Mouse (Mus musculus) myocyte (in vitro differentiated cells): ENCODE results near the gene Tjp2. TPM values are rescaled to one million over a fixed set of nuclear protein-coding genes. Genes with fewer than 3 reads are reported as not detected.

Source experiments
- H3K27me3 ChIP-seq: one replicate; pipeline ENCODE4 v1.6.1; 2011; ENCODE audit not compliant: control insufficient read depth, insufficient read depth, insufficient read length
- H3K36me3 ChIP-seq: one replicate; pipeline ENCODE4 v1.6.1; 2011; ENCODE audit not compliant: control insufficient read depth, insufficient read depth
- H3K4me2 ChIP-seq: one replicate; pipeline ENCODE4 v1.6.1; 2011; ENCODE audit warnings: low read depth, control low read depth
- H3K4me3 ChIP-seq: one replicate; pipeline ENCODE4 v1.5.1; 2011; ENCODE audit warnings: mild to moderate bottlenecking, control low read depth, moderate library complexity
- H3K79me2 ChIP-seq: one replicate; pipeline ENCODE4 v1.6.1; 2011; ENCODE audit not compliant: control insufficient read depth, insufficient read depth
- H3ac ChIP-seq: one replicate; pipeline ENCODE4 v1.6.1; 2011; ENCODE audit not compliant: control insufficient read depth, insufficient read length
- CEBPB ChIP-seq: IDR thresholded peaks from 2 replicates; pipeline ENCODE4 v1.6.1; 2011; ENCODE audit warnings: mild to moderate bottlenecking, moderate library complexity; ENCODE audit not compliant: poor library complexity, insufficient read depth, severe bottlenecking
- E2F4 ChIP-seq: IDR thresholded peaks from one replicate; pipeline ENCODE4 v1.6.1; 2011; ENCODE audit warnings: mild to moderate bottlenecking, control low read depth, moderate library complexity; ENCODE audit not compliant: insufficient read depth
- MAX ChIP-seq: IDR thresholded peaks from one replicate; pipeline ENCODE4 v1.6.1; 2011; ENCODE audit warnings: low read depth, mild to moderate bottlenecking, control low read depth
- MYOD1 ChIP-seq, 3 experiments: IDR thresholded peaks; one replicate each; pipeline ENCODE4 v1.6.1; 2011; ENCODE audit warnings: control low read depth in 2 of 3, low read depth in 2 of 3, mild to moderate bottlenecking in 2 of 3, moderate library complexity in 1 of 3; ENCODE audit not compliant: insufficient read length in 2 of 3, control insufficient read depth in 1 of 3
- MYOG ChIP-seq, 3 experiments: IDR thresholded peaks; one replicate each; pipeline ENCODE4 v1.6.1; 2011; ENCODE audit warnings: control low read depth in 2 of 3, low read depth in 2 of 3, mild to moderate bottlenecking in 2 of 3; ENCODE audit not compliant: insufficient read length in 2 of 3, control insufficient read depth in 1 of 3, insufficient read depth in 1 of 3
- POLR2A ChIP-seq: IDR thresholded peaks from one replicate; pipeline ENCODE4 v1.6.1; 2011; ENCODE audit warnings: low read depth, mild to moderate bottlenecking, control low read depth, moderate library complexity; ENCODE audit not compliant: insufficient read length
- POLR2AphosphoS2 ChIP-seq: IDR thresholded peaks from one replicate; pipeline ENCODE4 v1.6.1; 2011; ENCODE audit warnings: low read depth, control low read depth; ENCODE audit not compliant: insufficient read length
- REST ChIP-seq: IDR thresholded peaks from one replicate; pipeline ENCODE4 v1.6.1; 2011; ENCODE audit warnings: mild to moderate bottlenecking, control low read depth, moderate library complexity; ENCODE audit not compliant: insufficient read depth, insufficient read length
- SRF ChIP-seq: IDR thresholded peaks from one replicate; pipeline ENCODE4 v1.6.1; 2011; ENCODE audit warnings: low read depth; ENCODE audit not compliant: control insufficient read depth, insufficient read length
- TCF12 ChIP-seq: IDR thresholded peaks from one replicate; pipeline ENCODE4 v1.6.1; 2011; ENCODE audit warnings: mild to moderate bottlenecking, control low read depth; ENCODE audit not compliant: poor library complexity, insufficient read depth, severe bottlenecking
- TCF3 ChIP-seq: IDR thresholded peaks from one replicate; pipeline ENCODE4 v1.6.1; 2011; ENCODE audit warnings: low read depth, control low read depth; ENCODE audit not compliant: insufficient read length
- USF1 ChIP-seq: IDR thresholded peaks from one replicate; pipeline ENCODE4 v1.6.1; 2011; ENCODE audit warnings: low read depth, mild to moderate bottlenecking, control low read depth, moderate library complexity
- polyA plus RNA-seq: library from polyadenylated mRNA; unstranded; fragments of >200 nt; fragmentation: generic; extraction: Trizol; gene quantifications from one replicate; pipeline ENCODE4 v1.2.1, GENCODE M21; 2012; ENCODE audit warnings: missing spikeins

The Tjp2 gene
- polyA plus RNA-seq, 1 experiment: 5.2 TPM

DNA sequence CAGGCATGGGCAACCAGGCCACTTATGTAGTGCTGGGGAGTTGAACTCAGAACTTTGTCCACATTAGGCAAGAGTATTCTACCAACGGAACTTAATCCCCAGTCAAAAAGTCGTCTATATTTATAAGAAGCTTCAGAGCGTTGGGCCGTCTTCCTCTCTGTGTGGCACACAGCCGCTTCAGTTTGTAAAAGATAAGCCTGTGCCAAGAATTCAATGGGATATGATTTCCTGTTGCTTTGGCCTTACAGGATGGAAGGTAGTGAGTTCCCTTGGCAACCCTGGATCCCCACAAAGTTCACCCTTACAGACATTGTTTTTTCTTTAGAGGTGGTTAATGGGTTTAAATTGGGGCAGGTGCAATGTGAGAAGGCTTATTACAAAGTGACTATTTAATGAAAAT, 33.5 kb upstream of the Tjp2 start:
- Histone ChIP-seq H3K36me3 (no peaks in the 10 kb centered on the region), H3ac (no peak overlapping the region), H3K79me2 (no peaks in the 10 kb centered on the region), H3K4me2 (no peak overlapping the region), H3K27me3 (no peaks in the 10 kb centered on the region), H3K4me3 (no peak overlapping the region)
- TF ChIP-seq REST: no peak
- no peak for TF ChIP-seq MYOG (IDR thresholded peaks at IDR 0.05; ENCODE audit: control insufficient read depth in 1 of 3, insufficient read depth in 1 of 3, insufficient read length in 2 of 3, low read depth in 2 of 3)
- TF ChIP-seq POLR2AphosphoS2: no peak
- no peak for TF ChIP-seq USF1
- TF ChIP-seq TCF3: no peak
- TF ChIP-seq TCF12: no peak
- TF ChIP-seq E2F4: no peak
- no peak for TF ChIP-seq MAX
- TF ChIP-seq SRF: no peak
- no peak for TF ChIP-seq CEBPB
- TF ChIP-seq MYOD1 (IDR thresholded peaks at IDR 0.05; ENCODE audit: control insufficient read depth in 1 of 3, insufficient read length in 2 of 3, low read depth in 2 of 3): no peak
- TF ChIP-seq POLR2A: no peak

GRCm38 (mm10) chr19:24257962-24258361, 33.1 kb upstream of the Tjp2 start:
- Histone ChIP-seq H3K27me3 (no peaks in the 10 kb centered on the region), H3K36me3 (no peaks in the 10 kb centered on the region), H3K4me2 (no peak overlapping the region), H3K79me2 (no peaks in the 10 kb centered on the region), H3ac (no peak overlapping the region), H3K4me3 (no peak overlapping the region)
- TF ChIP-seq TCF3: no peak
- TF ChIP-seq MYOD1 (IDR thresholded peaks at IDR 0.05; ENCODE audit: control insufficient read depth in 1 of 3, insufficient read length in 2 of 3, low read depth in 2 of 3): no peak
- TF ChIP-seq E2F4: no peak
- no peak for TF ChIP-seq TCF12
- TF ChIP-seq REST: no peak
- TF ChIP-seq MYOG (IDR thresholded peaks at IDR 0.05; ENCODE audit: control insufficient read depth in 1 of 3, insufficient read depth in 1 of 3, insufficient read length in 2 of 3, low read depth in 2 of 3): no peak
- TF ChIP-seq SRF: no peak
- TF ChIP-seq CEBPB: no peak
- no peak for TF ChIP-seq POLR2AphosphoS2
- TF ChIP-seq POLR2A: no peak

DNA sequence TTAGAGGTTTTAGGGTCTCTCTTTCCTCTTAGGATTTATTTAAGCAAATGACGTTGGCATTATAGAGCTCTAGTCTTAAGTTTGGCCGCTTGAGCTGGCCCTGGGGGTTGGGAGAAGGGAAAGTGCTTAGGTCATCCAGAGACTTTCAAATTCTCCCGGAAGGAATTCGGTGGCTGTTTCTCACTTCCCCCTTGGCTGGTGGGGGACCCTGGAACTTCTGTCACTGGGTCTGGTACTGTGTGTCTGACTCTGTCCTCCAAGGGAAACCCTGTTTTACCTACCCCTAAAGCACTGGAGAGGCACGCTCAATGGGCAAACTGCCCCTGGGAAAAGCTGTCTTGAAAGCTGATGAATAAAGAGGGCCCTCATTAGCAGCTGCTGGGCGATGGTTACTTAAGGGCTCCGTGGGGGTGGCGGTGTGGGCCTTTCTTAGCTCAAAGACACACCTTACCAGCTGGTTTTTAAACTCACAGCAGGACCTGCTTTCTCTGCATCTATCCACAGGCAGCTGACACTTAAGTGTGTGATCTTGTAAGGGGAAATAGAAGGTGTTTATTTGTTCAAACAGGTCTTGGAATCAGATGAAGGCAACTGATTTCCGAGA, 28.9 kb upstream of the Tjp2 start:
- TF ChIP-seq TCF12 (no peak), POLR2AphosphoS2 (no peak), MAX (no peak), MYOD1 (IDR thresholded peaks at IDR 0.05; ENCODE audit: control insufficient read depth in 1 of 3, insufficient read length in 2 of 3, low read depth in 2 of 3) (no peak), POLR2A (no peak), TCF3 (no peak), SRF (no peak), E2F4 (no peak), USF1 (no peak), CEBPB (no peak), REST (no peak), MYOG (IDR thresholded peaks at IDR 0.05; ENCODE audit: control insufficient read depth in 1 of 3, insufficient read depth in 1 of 3, insufficient read length in 2 of 3, low read depth in 2 of 3) (no peak)
- Histone ChIP-seq H3K4me3 (no peak overlapping the region), H3K27me3 (no peaks in the 10 kb centered on the region), H3K79me2 (no peaks in the 10 kb centered on the region), H3K36me3 (no peaks in the 10 kb centered on the region), H3ac (no peak overlapping the region), H3K4me2 (no peak overlapping the region)

- Histone ChIP-seq H3K4me2 (no peak overlapping the region), H3K79me2 (no peaks in the 10 kb centered on the region), H3K27me3 (no peaks in the 10 kb centered on the region), H3K36me3 (no peaks in the 10 kb centered on the region), H3ac (no peak overlapping the region), H3K4me3 (no peak overlapping the region)
- no peak for TF ChIP-seq POLR2A
These were observed 27.0 kb upstream of the Tjp2 start for GRCm38 (mm10) chr19:24251869-24252268.

DNA sequence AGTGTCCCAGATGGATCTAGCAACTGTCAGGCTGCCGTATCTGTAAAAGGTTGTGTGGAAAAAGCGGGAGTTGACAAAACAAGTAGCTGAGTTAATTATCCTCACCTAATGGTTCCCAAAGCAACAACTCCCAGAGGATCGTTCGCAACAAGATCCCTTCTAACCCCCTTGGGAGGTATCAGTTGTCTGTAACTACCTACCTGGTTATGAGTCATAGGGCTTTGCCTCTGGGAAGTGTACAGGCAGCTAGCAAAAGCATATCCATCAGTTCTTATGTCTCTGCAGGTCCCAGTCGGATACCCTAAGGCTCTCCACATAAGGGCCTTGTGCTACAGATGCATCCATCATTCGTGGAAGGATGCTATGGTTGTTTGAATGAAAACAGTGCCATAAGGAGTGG, 18.5 kb upstream of the Tjp2 start:
- H3K36me3 ChIP-seq: no peaks in the 10 kb centered on the region
- H3K79me2 ChIP-seq: no peaks in the 10 kb centered on the region
- TF ChIP-seq POLR2AphosphoS2 (no peak), CEBPB (no peak), TCF3 (no peak), MYOG (IDR thresholded peaks at IDR 0.05; ENCODE audit: control insufficient read depth in 1 of 3, insufficient read depth in 1 of 3, insufficient read length in 2 of 3, low read depth in 2 of 3) (no peak), TCF12 (no peak), MAX (no peak), REST (no peak), POLR2A (no peak), USF1 (no peak), SRF (no peak)
- no peaks in the 10 kb centered on the region for H3K27me3 ChIP-seq
- H3K4me3 ChIP-seq: no peak overlapping the region
- no peak overlapping the region for H3K4me2 ChIP-seq
- H3ac ChIP-seq: no peak overlapping the region
